Mouse (Mus musculus) frontal cortex, postnatal 10 days (tissue): ENCODE measurements around the gene Stac2.
A peak's percentile ranks its signal among the peaks of the same experiment; 100 is the strongest.

Experiments used
- DNase-seq, 2 experiments: peaks; one replicate each; pipeline ENCODE4 v3.0.0; 2022; ENCODE audit warnings: low spot score in 2 of 2, mixed read lengths in 1 of 2

The Stac2 gene

GRCm38 (mm10) chr11:98021565-98022252 is 31.6 kb downstream of the Stac2 start:
- DNase-seq: peak in 1 of 2 experiments; percentile 65

GRCm38 (mm10) chr11:98021118-98021517 is 32.1 kb downstream of the Stac2 start:
- DNase-seq: no peak

GRCm38 (mm10) chr11:98020710-98021109 is 32.6 kb downstream of the Stac2 start:
- no peak for DNase-seq

GRCm38 (mm10) chr11:98019883-98020610 is 33.2 kb downstream of the Stac2 start:
- no peak for DNase-seq

GRCm38 (mm10) chr11:98018858-98019641 is 34.2 kb downstream of the Stac2 start:
- DNase-seq: peak; percentile 73 to 76

- DNase-seq: no peak
Measured at GRCm38 (mm10) chr11:98018222-98018621, 35.0 kb downstream of the Stac2 start.

GRCm38 (mm10) chr11:98016824-98017223 is 36.4 kb downstream of the Stac2 start:
- no peak for DNase-seq

GRCm38 (mm10) chr11:98016177-98016576 is 37.1 kb downstream of the Stac2 start:
- no peak for DNase-seq

- DNase-seq: no peak
Measured at GRCm38 (mm10) chr11:98012831-98013230, 40.4 kb downstream of the Stac2 start.

- no peak for DNase-seq
Measured at GRCm38 (mm10) chr11:98011716-98012115, 41.5 kb downstream of the Stac2 start.

- no peak for DNase-seq
Measured at GRCm38 (mm10) chr11:98008087-98008486, 45.2 kb downstream of the Stac2 start.

- DNase-seq: no peak
Measured at GRCm38 (mm10) chr11:98005686-98006085, 47.6 kb downstream of the Stac2 start.

- no peak for DNase-seq
Measured at GRCm38 (mm10) chr11:98005076-98005475, 48.2 kb downstream of the Stac2 start.

GRCm38 (mm10) chr11:98004161-98004560 is 49.1 kb downstream of the Stac2 start:
- no peak for DNase-seq

- DNase-seq: no peak
Measured at GRCm38 (mm10) chr11:98003171-98003671, 50.0 kb downstream of the Stac2 start.

GRCm38 (mm10) chr11:98002627-98003026 is 50.6 kb downstream of the Stac2 start:
- peak in 1 of 2 experiments; percentile 73 for DNase-seq

GRCm38 (mm10) chr11:98001986-98002385 is 51.3 kb downstream of the Stac2 start:
- DNase-seq: no peak

- DNase-seq: no peak
Measured at GRCm38 (mm10) chr11:98001351-98001824, 51.9 kb downstream of the Stac2 start.

GRCm38 (mm10) chr11:98000378-98001140 is 52.7 kb downstream of the Stac2 start:
- DNase-seq: no peak

- DNase-seq: no peak
Measured at GRCm38 (mm10) chr11:97999748-98000147, 53.5 kb downstream of the Stac2 start.

GRCm38 (mm10) chr11:97998898-97999608 is 54.2 kb downstream of the Stac2 start:
- DNase-seq: no peak
